Mouse (Mus musculus) v-Abl transformed pro-B cells (cell line): Measurements from ENCODE around the gene Scn2a.
"Not testable (repeated sequence)": the region's sequence is repeated elsewhere in the genome, so short reads cannot be mapped to it uniquely, and the experiment has no call there.

Experiments used
- in situ Hi-C, 2 experiments: fragments of 400-800 bp; cut with MboI; formaldehyde crosslinking; loops; one replicate each; pipeline ENCODE4 v1.15.1; 2025; ENCODE audit not compliant: unreplicated experiment in 2 of 2

Gene Scn2a

DNA sequence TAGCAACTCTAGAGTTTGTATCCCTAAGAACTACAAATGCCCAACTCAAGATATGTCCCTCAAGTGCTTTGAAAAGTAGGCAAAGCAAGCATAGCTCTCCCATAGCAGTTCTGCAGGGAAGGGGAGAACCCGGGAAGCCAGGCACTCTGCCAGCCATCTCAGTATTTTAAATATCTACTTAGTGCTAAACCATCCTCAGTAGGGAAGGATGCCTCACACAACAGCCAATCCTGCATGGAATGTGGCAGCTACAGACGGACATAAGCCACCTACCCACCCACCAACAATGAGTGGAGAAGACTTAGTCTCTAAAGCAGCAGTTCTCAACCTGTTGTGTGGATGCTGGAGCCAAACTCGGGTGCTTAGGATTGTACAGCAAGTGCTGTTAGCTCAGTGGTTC, 73.9 kb downstream of the Scn2a start:
- in situ Hi-C loops = no loop called here

DNA sequence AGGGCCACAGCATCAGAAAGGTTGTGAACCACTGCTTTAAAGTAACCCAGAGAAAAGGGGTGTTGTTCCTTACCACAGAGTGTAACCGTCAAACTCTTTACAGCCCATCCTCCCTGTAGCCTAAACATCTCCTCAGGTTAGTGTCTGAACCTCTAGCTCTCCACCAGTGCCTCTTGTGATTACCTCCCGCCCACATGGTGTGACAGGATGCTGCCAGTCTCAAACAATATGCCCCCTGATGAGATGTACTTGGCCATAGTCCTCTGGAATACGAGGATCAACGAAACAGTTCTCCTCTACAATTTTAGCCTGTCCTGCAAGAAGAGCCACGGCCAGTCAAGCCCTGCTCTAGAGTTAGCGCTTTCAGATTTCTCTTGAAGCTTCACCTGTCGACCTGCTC, 74.5 kb downstream of the Scn2a start:
- in situ Hi-C loops = no loop called here

DNA sequence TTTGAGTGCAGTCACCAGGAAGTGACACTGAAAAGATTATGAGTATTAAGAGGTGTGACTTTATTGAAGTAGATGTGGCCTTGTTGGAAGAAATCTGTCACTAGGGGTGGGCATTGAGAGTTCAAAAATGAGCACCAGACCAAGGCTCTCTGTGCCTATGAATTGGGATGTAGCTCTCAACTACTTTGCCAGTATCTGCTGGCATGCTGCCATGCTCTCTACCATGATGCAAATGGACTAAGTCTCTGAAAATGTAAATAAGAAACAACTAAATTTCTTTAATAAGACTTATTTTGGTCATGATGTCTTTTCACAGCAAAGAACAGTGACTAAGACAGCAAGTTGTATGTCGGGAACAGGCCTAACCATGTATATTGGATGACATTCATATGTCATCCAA, 79.7 kb downstream of the Scn2a start:
- in situ Hi-C loops = no loop called here

DNA sequence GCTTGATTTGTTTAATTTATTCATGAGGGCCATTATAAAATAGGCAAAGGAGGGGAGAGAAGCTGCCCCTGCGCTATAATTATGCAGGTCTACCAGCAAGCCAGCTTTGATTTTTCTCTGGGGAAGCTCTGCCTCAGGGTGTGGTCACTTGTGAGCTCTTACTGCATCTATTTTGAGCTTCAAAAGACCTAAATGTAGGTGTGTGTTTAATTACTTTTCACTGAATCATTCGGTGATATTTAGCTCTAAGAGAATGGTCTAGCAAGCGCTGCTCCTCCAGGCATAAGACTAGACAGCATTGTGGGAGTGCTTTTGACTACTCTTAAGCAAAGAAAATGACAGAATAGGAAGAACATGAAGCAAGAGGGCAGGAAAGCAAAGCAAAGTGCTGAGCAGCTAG, 80.6 kb downstream of the Scn2a start:
- in situ Hi-C loops = no loop called here

DNA sequence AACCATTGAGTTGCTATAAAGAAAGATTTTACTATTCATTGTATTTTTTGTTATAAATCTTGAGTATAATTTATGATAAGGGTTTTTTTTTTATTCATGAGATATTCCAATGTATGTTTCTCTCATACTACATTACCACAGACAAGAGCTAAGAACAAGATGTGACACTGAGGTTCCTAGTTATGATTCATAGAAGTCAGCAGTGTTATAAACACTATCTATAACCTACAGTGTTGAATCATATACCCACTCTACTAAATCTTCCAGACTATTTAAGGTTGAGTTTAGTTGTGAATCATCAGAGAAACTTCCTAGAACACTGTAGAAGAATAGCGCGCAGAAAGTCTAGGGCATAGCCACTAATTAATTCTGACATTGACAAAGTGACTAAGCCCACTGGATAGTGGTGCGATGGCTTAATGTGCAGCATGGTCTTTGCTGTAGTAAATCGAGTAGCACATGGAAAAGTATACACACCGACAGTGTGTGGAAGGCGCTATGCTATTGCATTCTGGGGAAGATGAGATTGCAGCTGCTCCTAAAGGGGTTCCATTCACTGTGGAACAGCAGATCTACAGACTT, 101.7 kb downstream of the Scn2a start:
- in situ Hi-C loops = no loop called here

DNA sequence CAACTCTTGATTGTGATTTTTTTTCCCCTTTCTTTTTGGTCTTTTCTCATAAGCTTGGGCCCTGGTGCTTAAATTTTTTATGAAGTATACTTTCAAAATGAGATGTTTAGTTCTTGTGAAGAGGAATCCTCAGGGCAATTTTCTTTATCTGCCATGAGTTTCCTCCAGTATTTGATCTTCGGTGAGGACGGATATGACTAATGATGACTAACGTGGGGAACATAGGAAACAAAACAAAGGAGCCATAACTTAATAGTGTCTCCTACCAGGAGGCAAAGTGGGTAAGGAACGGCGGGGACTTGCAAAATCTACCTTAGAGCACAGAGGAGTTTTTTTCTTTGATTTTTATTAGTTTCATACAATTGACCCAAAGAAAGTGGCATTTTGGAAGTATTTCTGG, 124.8 kb downstream of the Scn2a start:
- in situ Hi-C loops = no loop called here

DNA sequence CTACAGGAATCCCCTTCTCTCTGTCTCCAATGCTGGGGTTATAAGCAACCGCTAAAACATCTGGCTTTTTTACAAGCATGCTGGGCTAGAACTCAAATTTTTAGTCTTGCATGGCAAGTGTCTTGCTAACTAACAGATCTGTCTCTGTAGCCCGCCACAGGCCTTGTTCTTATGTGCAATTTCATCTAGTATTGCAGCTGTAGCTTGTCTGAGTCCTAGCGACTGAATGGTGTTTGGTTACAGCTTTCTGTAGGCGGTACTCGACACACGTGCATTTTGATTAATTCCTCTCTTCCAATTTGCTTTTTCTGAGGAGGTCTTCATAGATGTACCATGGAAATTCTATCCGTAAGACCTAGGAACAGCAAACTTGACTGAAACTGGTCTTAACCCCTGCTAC, 161.9 kb downstream of the Scn2a start:
- in situ Hi-C loops = loop anchor here (10.0 to 25.0 kb wide), 3 partner anchors 395 to 1005 kb away; partner anchors contain the start of gene Scn7a (in 1 of the 2)

DNA sequence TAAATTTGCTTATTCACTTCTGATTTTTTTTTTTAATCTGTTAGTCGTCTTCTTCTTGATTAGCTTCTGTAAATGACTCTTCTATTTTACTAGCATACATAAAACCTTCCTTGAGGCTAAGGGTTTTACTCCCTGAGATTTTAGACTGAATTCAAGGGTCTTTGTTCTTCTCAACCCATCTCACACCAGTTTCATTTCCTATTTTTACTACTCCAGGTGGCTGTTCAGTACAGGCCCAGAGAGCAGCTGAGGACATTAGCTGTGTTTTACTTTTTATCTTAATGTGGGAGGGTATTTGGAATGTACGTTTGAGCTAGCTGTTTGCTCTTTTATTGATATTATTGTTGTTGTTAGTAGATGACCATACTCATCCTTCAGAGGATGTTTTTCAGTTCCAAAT, 162.8 kb downstream of the Scn2a start:
- in situ Hi-C loops = loop anchor here (10.0 to 25.0 kb wide), 3 partner anchors 396 to 1004 kb away; partner anchors contain the start of gene Scn7a (in 1 of the 2)

DNA sequence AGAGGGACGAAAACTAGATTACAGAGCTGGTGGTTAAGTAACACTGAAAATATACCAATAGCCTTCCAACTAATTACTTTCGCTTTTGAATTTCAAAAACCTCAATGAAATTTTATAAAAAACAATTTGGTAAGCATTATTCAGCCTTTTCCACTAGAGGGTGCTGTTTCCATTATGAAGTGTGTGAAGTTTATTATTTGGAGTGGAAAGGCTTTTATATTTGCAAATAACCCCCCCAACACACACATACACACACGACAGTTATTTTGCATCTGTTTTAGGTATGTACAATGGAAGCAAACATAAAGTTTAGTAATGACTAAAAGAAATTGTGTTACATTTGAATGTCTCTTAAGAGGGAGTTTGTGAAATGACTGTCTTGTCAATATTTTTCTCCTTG, 171.9 kb downstream of the Scn2a start:
- in situ Hi-C loops = loop anchor here (10.0 to 25.0 kb wide), 5 partner anchors 398 to 1002 kb away; partner anchors contain the start of gene Scn7a (in 1 of the 2)

DNA sequence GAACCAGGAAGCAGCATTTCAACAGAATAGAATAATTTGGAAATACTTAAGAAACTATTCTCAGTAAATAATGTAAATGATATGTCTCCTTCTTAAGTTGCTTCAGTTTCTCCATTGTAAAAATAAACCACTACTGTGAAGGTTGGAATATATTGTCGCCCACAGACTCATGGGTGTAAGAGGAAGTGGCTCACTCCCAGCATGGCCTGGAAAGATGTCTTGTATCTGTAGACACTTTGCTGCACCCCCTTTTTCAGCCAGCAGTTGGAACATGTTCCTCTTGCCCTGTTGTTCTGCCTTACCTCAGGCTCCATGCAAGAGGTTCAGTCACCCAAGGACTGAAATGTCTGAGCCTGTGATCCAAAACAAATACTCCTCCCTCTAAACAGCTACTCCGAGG, 173.0 kb downstream of the Scn2a start:
- in situ Hi-C loops = loop anchor here (10.0 to 25.0 kb wide), 5 partner anchors 399 to 1001 kb away; partner anchors contain the start of gene Scn7a (in 1 of the 2)

DNA sequence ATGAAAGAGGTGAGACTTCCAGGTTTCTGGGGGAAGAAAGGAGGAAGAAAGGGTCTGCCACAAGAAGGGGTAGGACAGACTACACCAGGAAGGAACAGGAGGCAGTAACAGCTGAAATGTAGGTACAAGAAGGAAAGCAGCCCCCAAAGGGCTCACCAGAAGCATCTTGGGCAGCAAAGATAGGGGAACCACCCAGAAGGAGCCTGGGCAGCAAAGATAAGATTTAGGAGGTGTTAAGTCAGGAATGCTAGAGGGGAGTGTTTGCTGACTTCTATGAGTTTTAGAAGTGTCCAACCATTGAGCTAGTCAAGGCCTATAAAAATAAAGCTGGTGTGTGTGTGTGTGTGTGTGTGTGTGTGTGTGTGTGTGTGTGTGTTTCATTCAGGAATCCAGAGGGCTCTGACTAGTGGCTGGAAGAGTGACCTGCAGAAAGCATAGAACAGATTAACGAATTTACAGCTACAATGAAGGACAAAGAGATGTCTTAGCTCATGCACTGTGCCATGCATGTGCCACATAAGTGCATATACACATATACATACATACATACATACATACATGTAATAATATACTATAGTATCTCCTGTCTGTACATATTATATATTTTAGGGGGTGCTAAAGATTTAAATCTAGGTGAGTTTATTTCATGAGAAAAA, 180.6 kb downstream of the Scn2a start:
- in situ Hi-C loops = no loop called here

DNA sequence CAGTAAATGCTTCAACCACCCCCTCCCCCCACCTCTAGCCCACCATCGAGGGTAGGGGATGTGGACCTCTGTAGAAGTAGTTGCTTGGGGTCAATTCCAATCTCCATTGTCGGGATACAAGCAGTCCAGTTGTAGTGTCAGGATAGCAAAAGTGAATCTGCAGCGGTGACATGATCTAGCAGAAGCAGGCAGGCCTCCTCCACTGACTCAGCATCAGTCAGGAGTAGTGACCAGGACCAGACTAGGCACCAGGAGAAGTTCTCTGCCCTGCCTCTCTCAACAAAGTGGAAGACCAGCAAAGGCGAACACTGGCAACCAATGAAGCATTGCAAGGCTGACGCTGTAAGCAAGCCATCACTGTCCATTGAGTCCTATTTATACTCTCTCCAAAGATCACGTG, 186.0 kb downstream of the Scn2a start:
- in situ Hi-C loops = no loop called here

DNA sequence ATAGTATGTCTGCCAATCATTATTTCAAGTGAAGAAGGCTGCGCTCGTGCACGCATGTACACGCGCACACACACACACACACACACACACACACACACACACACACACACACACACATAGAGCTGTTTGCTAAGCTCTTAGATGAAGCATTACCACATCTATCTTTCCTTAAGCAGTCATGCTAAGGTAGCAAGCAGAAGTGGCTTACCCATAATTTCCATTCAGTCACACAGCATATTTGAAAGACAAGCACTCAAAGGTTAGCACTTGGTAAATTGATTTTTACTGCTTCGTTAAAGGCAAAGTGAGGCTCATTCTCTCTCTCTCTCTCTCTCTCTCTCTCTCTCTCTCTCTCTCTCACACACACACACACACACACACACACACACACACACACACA, 190.6 kb downstream of the Scn2a start:
- in situ Hi-C loops = not testable (repeated sequence)
